Mouse (Mus musculus): ENCODE measurements around the gene Prr19.
"Not testable (repeated sequence)": the region's sequence is repeated elsewhere in the genome, so short reads cannot be mapped to it uniquely, and the experiment has no call there.

Prr19 gene

DNA sequence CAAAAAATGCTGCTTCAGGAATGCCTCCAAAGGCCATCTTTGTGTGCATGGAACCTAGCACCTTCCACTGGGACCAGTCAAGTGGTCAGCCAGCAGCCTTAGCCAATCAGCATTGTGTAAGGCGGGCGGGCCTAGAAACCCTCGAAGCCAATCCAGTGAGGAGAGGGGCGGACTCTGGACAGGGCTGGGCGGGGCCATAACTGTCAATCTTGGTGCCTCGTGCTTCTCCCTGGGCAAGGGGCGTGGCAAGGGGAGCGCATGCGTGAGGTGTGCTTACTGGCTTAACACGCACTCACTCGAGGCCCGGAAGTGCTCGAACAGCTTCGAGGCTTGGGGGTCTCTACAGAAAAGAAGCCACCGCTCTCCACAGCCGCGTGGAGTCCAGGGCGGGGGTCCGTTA is at the start of gene Prr19:
Gene Prr19, plus strand, starts transcription at position 349 of the 400 bp plus-strand sequence.
- DNase-seq = no peak

- no peak for DNase-seq
Observed at GRCm38 (mm10) chr7:25251822-25252221, 49.4 kb upstream of the Prr19 start.

GRCm38 (mm10) chr7:25261896-25262295 is 39.3 kb upstream of the Prr19 start:
- no peak for DNase-seq

DNA sequence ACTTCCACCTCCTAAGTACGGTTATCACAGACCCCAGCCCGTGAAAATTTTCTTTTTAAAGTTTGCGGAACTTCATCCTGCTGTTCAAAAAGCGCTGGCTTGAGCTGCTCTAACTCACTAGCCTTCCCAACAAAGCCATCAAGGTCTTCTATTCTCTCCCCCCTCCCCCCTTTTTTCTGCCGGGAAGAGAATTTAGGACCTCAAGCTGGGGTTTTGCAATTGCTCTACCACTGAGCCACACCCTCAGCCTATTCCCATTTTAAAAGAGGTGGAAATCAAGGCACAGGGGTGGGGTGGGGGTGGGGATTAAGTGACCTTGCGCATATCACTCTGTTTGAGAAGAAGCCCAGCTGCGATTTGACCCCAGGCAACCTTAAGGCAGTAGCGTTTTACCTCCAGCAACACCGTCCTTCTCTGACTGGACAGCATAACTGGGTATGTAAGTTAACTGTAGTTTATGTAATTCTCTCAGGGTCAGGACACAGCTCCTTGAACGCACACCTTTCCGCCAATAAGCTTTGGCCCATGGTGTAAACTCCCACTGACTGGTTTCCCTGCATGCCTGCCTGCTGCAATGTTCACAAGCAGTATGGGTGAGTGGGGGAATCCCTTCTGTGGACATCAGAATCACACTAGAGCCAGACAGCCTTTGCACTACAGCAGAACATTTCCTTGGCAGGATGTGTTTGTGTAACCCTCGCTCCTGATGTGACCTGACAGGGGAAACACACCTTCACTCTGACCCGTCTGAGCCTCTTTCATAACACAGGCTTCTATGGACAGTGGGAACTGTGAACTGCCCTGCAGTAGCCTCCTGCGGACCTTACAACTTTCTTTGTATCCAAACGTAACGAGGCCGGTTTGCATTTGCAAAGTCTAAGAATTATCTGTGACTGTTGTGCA is 37.0 kb upstream of the Prr19 start:
- DNase-seq = no peak

DNA sequence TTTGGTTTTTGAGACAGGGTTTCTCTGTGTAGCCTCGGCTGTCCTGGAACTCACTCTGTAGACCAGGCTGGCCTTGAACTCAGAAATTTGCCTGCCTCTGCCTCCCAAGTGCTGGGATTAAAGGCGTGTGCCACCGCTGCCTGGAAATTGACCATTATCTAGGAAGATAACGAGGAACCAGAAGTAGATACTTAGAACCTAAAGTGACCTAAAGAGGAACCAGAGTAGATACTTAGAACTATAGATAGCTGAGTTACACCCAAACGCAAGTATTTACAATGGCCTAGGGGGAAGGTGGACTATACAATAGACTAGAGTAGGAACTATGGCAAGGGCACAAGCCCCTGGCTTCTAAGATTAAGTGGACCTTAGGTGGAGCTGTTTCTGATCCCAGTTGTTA is 35.5 kb upstream of the Prr19 start:
- DNase-seq = not testable (repeated sequence)

- no peak for DNase-seq
Observed at GRCm38 (mm10) chr7:25266180-25266962, 34.8 kb upstream of the Prr19 start.

- DNase-seq = peak; percentile 98 to 100
Observed at GRCm38 (mm10) chr7:25267301-25267750, 33.9 kb upstream of the Prr19 start, which contains the start of gene Cic. Cic (plus strand) TSS chr7:25267704.

DNA sequence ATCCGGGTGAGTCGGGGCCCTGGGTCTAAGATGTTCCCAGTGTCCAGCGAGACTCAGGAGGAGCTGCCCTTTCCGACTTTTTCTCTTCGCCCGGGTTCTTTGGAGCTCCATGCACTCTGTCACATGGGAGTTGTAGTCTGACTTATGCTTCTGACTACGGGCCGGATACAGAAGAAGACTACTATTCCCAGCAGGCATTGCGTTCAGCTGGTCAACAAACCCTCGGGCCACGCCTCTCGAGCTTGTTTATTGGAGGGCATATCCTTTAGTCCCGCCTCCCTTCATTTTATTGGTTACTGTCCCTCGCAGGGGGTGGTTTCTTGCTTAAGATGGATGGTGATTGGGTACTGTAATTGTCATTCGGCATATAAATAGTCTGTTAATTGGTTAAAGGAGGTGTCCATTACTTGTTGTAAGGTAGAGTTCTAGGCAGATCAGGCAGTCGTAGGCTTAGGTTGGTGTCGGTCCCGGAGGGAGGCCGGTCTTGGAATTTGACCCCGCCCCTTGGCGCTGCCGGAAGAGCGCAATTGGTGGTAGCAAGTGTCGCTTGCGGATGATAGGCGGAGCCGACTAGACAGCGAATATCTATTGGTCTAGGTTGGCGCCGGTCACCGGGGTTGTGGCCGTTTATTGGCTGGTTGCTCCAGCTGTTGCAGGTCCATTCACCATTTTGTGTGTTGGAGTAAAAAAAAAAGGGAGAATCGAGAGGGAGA is 33.3 kb upstream of the Prr19 start:
- DNase-seq = peak; percentile 99 to 100

- DNase-seq = no peak
Observed at GRCm38 (mm10) chr7:25268588-25268987, 32.6 kb upstream of the Prr19 start.

DNA sequence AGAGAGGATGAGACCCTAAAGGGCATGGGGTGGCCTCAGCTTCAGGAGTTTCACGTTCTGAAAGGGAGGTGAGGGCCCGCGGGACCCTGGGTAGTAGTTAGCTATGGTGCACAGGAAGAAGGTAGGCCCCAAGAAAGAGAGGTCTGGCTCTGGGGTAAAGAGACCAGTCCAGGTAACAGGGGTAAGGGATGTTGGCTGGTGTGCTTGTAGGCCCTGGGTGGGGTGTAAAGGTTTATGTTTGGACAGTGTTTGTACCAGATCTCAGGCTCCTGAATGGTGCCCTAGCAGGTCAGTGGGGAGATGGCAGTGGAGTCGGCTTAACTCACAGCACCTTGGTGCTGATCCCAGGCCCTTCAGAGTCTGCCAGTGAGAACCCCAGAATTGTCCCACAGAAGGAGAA is 32.2 kb upstream of the Prr19 start:
- no peak for DNase-seq

GRCm38 (mm10) chr7:25269545-25270271 is 31.5 kb upstream of the Prr19 start:
- peak in 1 of 2 experiments; percentile 59 for DNase-seq

DNA sequence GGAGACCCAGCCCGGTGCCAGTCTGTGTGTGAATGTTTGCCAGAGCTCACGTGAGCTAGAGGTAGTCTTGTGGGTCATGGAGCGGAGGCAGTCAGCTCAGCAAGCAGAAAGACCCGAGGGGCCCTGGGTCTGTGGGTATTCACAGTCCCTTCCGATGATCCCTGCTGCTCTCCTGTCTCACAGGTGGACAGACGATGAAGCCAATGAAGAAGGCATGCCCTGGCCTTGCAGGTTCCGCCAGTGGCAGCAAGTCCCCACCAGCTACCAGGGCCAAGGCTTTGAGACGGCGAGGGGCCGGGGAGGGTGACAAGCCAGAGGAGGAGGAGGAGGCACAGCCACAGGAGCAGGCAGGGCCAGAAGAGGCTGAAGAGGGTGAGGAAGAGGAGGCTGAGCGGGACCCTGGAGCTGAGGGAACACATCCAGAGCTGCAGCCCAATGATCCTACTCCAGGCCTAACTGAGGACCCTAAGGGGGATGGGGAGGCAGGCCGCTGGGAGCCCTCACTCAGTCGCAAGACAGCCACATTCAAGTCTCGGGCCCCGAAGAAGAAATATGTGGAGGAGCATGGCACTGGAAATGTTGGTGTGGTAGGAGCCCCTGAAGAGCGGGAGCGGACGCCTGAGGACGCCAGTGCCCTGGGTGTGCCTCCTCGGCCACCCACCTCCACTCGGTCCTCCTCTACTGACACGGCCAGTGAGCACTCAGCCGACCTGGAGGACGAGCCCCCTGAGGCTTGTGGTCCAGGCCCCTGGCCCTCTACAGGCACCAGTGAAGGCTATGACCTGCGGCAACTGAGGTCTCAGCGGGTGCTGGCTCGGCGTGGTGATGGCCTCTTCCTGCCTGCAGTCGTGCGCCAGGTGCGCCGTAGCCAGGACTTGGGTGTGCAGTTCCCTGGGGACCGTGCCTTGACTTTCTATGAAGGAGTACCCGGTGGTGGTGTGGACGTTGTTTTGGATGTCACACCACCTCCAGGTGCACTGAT is 30.3 kb upstream of the Prr19 start:
- no peak for DNase-seq

GRCm38 (mm10) chr7:25271651-25272444 is 29.4 kb upstream of the Prr19 start:
- no peak for DNase-seq

DNA sequence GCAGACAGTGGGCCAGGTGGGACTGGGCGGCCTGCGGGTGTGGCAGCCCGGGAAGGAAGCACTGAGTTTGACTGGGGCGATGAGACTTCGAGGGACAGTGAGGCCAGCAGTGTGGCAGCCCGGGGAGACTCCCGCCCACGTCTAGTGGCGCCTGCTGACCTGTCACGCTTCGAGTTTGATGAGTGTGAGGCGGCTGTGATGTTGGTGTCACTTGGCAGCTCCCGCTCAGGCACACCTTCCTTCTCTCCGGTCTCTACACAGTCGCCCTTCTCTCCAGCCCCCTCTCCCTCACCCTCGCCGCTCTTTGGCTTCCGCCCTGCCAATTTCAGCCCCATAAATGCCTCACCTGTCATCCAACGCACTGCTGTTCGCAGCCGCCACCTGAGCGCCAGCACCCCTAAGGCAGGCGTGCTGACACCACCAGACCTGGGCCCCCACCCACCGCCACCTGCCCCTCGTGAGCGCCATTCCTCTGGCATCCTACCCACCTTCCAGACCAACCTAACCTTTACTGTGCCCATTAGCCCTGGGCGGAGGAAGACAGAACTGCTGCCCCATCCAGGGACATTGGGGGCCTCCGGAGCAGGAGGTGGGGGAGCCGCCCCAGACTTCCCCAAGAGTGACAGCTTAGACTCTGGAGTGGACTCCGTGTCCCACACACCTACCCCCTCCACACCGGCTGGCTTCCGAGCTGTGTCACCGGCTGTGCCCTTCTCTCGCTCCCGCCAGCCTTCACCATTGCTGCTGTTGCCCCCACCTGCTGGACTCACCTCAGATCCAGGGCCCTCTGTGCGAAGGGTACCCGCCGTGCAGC is 28.6 kb upstream of the Prr19 start:
- no peak for DNase-seq

DNA sequence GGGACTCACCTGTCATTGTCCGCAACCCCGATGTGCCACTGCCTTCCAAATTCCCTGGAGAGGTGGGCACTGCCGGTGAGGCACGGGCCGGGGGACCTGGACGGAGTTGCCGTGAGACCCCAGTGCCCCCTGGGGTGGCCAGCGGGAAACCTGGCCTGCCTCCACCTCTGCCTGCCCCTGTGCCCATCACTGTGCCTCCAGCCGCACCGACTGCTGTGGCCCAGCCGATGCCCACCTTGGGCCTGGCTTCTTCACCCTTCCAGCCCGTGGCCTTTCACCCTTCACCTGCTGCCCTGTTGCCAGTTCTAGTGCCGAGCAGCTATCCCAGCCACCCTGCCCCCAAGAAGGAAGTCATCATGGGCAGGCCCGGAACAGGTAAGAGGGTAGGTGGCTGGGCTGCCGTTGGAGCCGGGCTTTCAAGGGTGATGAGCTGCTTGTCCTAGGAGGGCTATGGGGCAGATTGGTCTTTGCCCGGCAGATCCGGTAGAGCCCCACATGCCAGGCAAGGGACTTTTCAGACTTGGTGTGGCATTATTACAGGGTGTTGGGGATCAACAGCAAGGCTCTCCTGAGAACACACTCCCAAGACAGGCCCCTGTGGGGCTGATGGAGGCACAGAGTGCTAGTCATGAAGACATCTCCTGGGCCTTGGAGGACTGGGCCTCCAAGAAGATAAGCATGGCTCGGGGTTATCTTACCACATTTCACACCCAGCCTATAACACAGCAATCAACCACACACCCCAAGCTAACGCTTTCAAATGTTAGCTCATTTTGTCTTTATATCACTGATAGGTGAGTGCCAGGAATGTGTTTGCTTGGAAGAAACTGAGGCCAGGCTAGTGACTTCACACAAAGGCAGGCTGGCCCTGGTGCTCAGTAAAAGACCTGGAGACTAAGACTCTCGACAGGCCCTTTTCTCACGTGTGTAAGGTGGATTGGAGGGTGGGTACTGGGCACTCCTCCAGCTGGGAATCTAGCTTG is 27.7 kb upstream of the Prr19 start:
- no peak for DNase-seq

DNA sequence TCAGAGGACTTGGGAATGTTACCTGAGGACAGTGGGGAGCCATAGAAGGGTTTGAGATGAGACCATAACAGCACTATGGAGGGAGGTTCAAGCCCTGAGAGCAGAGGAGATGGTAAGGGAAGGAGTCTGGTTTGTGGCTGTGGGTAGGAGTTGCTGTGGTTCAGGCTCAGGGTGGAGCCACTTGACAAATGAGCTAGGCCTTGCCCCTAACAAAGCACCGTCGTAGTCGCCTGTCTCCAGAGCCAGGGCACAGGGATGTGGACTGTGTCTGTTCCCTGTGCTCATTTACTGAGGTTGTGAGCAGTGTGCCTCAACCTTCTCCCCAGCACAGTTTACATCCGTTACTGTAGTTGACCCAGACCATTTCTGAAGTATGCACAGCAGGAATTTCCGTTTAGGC is 26.6 kb upstream of the Prr19 start:
- no peak for DNase-seq

DNA sequence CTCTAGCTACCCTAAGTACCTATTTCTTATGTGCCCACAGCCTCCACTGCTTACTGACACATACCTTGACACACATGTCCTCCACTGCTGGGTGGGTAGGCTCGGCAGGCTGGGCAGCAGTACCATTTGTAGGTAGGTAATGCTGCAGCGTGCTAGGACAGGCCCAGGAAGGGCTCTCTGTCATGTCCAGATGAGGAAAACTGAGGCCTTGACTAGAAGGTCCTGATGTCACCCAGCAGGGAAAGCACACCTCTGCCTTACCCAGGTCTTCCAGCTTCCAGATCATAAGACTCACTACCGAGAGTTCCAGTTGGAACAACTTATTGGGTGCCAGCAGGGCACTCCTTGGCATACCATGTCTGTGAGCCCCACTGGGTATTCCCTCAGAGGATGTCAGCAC is 26.2 kb upstream of the Prr19 start:
- no peak for DNase-seq
